Mouse (Mus musculus): ENCODE results near the gene Acvrl1. TPM values are rescaled to one million over a fixed set of nuclear protein-coding genes. Genes with fewer than 3 reads are reported as not detected.

Acvrl1 gene
- polyA plus RNA-seq, 1 experiment from 2014 or later: 8.9 TPM

GRCm38 (mm10) chr15:101164291-101164690 lies 36.0 kb downstream of the Acvrl1 start:
- Histone ChIP-seq H3K9me3 (replicated peaks) (no peaks in the 10 kb centered on the region), H3K27ac (replicated peaks) (0 out of 2 replicates have a peak overlapping the region, but pooled peaks have one; percentile 23), H3K4me3 (no peak overlapping the region), H3K27me3 (ENCODE audit: low read depth, poor library complexity, severe bottlenecking) (peaks cover 30% of the 10 kb centered on the region), H3K36me3 (no peaks in the 10 kb centered on the region), H3K4me1 (peaks cover 44% of the 10 kb centered on the region)
- 63% methylated on average over 5 of the region's 5 CpGs for WGBS
- no peak for DNase-seq (ENCODE audit: low spot score)

GRCm38 (mm10) chr15:101165658-101166437 lies 37.5 kb downstream of the Acvrl1 start:
- H3K36me3 ChIP-seq: no peaks in the 10 kb centered on the region
- H3K27ac ChIP-seq (replicated peaks): no peak overlapping the region
- 80% methylated on average over 16 of the region's 16 CpGs for WGBS
- no peak for DNase-seq (ENCODE audit: low spot score)
- no peak overlapping the region for H3K4me3 ChIP-seq
- peaks cover 28% of the 10 kb centered on the region for H3K4me1 ChIP-seq
- H3K9me3 ChIP-seq (replicated peaks): no peaks in the 10 kb centered on the region
- H3K27me3 ChIP-seq (ENCODE audit: low read depth, poor library complexity, severe bottlenecking): peaks cover 30% of the 10 kb centered on the region

DNA sequence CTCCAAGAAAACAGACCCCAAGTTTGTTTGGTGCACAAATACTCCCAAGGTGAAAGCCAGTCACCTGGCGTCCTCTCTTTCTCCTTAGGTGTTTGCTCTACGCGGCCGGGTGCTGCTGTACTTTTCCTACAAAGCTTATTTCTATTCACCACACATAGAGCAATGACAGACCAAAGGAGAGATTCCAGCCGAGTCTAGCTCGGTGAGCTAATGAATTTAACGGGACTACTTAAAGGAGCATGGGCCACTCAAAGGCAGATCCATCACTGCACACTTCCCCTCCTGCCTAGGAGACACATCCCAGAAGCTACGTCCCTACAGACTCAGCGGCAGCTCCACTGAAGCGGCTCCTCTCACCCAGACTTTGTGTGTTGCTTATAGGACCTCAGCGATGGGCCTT lies 39.2 kb downstream of the Acvrl1 start:
- Histone ChIP-seq H3K4me1 (peaks cover 20% of the 10 kb centered on the region), H3K27me3 (ENCODE audit: low read depth, poor library complexity, severe bottlenecking) (peaks cover 32% of the 10 kb centered on the region), H3K9me3 (replicated peaks) (no peaks in the 10 kb centered on the region), H3K27ac (replicated peaks) (no peak overlapping the region), H3K4me3 (no peak overlapping the region), H3K36me3 (no peaks in the 10 kb centered on the region)
- no peak for DNase-seq (ENCODE audit: low spot score)
- 84% methylated on average over 11 of the region's 11 CpGs for WGBS

GRCm38 (mm10) chr15:101169910-101170309 lies 41.6 kb downstream of the Acvrl1 start:
- peaks cover 18% of the 10 kb centered on the region for H3K4me1 ChIP-seq
- H3K27me3 ChIP-seq (ENCODE audit: low read depth, poor library complexity, severe bottlenecking): peaks cover 21% of the 10 kb centered on the region
- no peak overlapping the region for H3K27ac ChIP-seq (replicated peaks)
- 93% methylated on average over 5 of the region's 5 CpGs for WGBS
- H3K4me3 ChIP-seq: no peak overlapping the region
- DNase-seq (ENCODE audit: low spot score): no peak
- no peaks in the 10 kb centered on the region for H3K36me3 ChIP-seq
- no peaks in the 10 kb centered on the region for H3K9me3 ChIP-seq (replicated peaks)

- Histone ChIP-seq H3K4me3 (no peak overlapping the region), H3K9me3 (replicated peaks) (no peaks in the 10 kb centered on the region), H3K4me1 (peaks cover 24% of the 10 kb centered on the region), H3K27ac (replicated peaks) (no peak overlapping the region), H3K27me3 (ENCODE audit: low read depth, poor library complexity, severe bottlenecking) (peaks cover 21% of the 10 kb centered on the region), H3K36me3 (no peaks in the 10 kb centered on the region)
- 79% methylated on average over 10 of the region's 10 CpGs for WGBS
- DNase-seq (ENCODE audit: low spot score): no peak
Observed at GRCm38 (mm10) chr15:101170413-101170980, 42.2 kb downstream of the Acvrl1 start.

DNA sequence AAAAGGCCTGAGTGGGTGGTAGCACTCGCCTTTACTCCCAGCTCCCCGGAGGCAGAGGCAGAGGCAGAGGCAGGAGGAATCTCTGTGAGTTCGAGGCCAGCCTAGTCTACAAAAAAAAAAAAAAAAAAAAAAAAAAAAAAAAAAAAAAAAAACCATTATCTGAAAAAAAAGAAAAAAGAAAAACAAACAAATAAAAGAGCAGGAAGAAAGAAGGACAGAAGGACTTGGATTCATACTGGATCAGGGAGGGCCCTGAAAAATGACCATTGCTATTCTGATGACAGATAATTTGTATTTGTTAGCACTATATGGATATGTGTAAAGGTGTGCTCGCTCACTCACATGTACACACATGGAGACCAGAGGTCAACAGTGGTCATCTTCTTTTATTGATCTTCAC lies 43.0 kb downstream of the Acvrl1 start:
- no peak overlapping the region for H3K27ac ChIP-seq (replicated peaks)
- peaks cover 21% of the 10 kb centered on the region for H3K27me3 ChIP-seq (ENCODE audit: low read depth, poor library complexity, severe bottlenecking)
- no peaks in the 10 kb centered on the region for H3K9me3 ChIP-seq (replicated peaks)
- no peaks in the 10 kb centered on the region for H3K36me3 ChIP-seq
- 82% methylated on average over 4 of the region's 4 CpGs for WGBS
- no peak overlapping the region for H3K4me3 ChIP-seq
- H3K4me1 ChIP-seq: peaks cover 27% of the 10 kb centered on the region
- no peak for DNase-seq (ENCODE audit: low spot score)

GRCm38 (mm10) chr15:101172016-101172415 lies 43.7 kb downstream of the Acvrl1 start:
- no peaks in the 10 kb centered on the region for H3K9me3 ChIP-seq (replicated peaks)
- no peak overlapping the region for H3K4me3 ChIP-seq
- WGBS: 89% methylated on average over 2 of the region's 2 CpGs
- H3K27me3 ChIP-seq (ENCODE audit: low read depth, poor library complexity, severe bottlenecking): peaks cover 21% of the 10 kb centered on the region
- no peak for DNase-seq (ENCODE audit: low spot score)
- peaks cover 35% of the 10 kb centered on the region for H3K4me1 ChIP-seq
- no peaks in the 10 kb centered on the region for H3K36me3 ChIP-seq
- H3K27ac ChIP-seq (replicated peaks): no peak overlapping the region

DNA sequence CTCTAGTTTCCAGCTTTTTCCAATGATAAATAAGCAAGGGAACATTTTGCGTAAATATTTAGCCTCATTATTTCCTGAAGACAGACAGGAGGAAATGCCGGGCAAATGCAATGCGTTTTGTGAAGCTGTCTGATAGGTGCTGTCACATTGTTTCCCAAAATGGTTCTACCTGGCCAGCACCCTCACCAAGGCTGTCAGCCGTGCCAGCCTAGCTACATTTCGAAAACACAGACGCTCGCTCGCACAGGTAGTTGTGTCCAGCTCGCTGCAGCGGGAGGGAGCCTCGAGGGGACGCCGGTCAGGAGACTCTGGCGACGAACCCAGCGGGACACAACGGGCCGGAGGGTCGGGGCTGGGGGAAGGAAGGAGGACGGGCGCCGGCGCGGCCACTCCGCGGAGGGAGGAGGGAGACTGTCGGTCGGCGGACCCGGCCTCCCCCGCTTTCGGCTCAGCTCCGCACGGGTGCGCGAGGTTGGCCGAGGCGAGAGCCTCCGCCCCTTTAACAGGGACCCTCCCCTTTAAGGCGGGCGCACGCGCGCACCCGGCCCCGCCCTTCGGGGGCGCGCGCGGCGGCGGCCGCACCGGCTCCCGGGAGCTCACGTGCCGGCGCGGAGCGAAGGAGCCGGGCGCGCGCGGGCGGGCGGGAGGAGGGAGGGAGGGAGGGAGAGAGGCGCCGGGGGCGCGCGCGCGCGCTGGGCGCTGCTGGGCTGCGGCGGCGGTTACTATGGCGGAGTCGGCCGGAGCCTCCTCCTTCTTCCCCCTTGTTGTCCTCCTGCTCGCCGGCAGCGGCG lies 45.3 kb downstream of the Acvrl1 start, which contains the start of gene Acvr1b:
Acvr1b (plus strand) TSS at position 647 of the 791 bp plus-strand sequence.
- no peaks in the 10 kb centered on the region for H3K9me3 ChIP-seq (replicated peaks)
- H3K27ac ChIP-seq (replicated peaks): peak within 1 kb of the TSS; percentile 97
- no peaks in the 10 kb centered on the region for H3K36me3 ChIP-seq
- peak; percentile 89 for DNase-seq (ENCODE audit: low spot score)
- H3K4me1 ChIP-seq: peaks cover 51% of the 10 kb centered on the region
- under 1% methylated on average over 62 of the region's 87 CpGs for WGBS
- peaks cover 18% of the 10 kb centered on the region for H3K27me3 ChIP-seq (ENCODE audit: low read depth, poor library complexity, severe bottlenecking)
- H3K4me3 ChIP-seq: peak within 1 kb of the TSS; percentile 84

DNA sequence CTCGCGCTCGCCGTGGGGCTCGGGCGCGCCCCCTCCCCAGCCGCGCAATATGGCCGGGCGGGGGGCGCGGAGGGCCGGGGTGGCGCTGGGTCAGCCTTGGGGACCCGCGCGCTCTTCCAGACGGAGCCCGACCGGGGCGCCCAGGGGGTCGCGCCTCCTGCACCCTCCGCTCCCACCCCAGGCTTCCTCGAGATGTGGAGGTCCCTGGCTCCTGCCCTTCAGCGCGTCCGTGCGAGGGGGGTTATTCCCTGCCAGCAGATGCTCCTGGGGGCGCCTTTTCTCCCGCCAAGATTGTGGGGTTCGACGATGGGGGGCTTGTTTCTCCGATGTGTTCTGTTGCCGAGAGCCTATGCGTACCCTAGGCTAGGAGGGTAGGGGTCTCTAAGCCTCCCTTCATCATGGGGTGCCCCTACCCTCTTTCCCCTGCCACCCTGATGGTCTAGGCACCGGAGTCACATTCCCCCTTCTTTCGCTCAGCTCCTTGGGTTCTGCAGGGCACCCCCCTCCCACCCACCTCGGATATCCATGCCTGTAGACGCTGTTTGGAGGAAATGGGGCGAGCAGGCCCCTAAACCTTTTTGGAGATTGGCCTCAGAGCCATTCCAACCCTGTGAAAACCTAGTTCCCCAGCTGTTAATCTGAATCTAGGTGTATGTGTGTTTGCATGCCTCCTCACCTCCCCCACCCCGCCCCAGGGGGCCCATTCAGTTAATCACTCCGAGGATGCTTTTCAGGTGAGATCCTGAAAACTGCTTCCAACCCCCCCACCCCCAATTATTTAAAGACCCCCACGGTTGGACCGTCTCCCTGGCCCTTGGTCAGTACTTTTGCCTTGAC lies 46.2 kb downstream of the Acvrl1 start:
- H3K36me3 ChIP-seq: no peaks in the 10 kb centered on the region
- H3K27me3 ChIP-seq (ENCODE audit: low read depth, poor library complexity, severe bottlenecking): peaks cover 18% of the 10 kb centered on the region
- peak overlapping the region; percentile 84 for H3K4me3 ChIP-seq
- DNase-seq (ENCODE audit: low spot score): no peak
- H3K27ac ChIP-seq (replicated peaks): peak overlapping the region; percentile 97
- no peaks in the 10 kb centered on the region for H3K9me3 ChIP-seq (replicated peaks)
- WGBS: 2% methylated on average over 41 of the region's 46 CpGs
- peaks cover 57% of the 10 kb centered on the region for H3K4me1 ChIP-seq

GRCm38 (mm10) chr15:101175131-101175460 lies 46.8 kb downstream of the Acvrl1 start:
- Histone ChIP-seq H3K36me3 (no peaks in the 10 kb centered on the region), H3K9me3 (replicated peaks) (no peaks in the 10 kb centered on the region), H3K4me1 (peaks cover 62% of the 10 kb centered on the region), H3K27me3 (ENCODE audit: low read depth, poor library complexity, severe bottlenecking) (peaks cover 18% of the 10 kb centered on the region), H3K27ac (replicated peaks) (peak overlapping the region; percentile 97), H3K4me3 (peak overlapping the region; percentile 84)
- WGBS: 22% methylated on average over 5 of the region's 5 CpGs
- DNase-seq (ENCODE audit: low spot score): no peak

DNA sequence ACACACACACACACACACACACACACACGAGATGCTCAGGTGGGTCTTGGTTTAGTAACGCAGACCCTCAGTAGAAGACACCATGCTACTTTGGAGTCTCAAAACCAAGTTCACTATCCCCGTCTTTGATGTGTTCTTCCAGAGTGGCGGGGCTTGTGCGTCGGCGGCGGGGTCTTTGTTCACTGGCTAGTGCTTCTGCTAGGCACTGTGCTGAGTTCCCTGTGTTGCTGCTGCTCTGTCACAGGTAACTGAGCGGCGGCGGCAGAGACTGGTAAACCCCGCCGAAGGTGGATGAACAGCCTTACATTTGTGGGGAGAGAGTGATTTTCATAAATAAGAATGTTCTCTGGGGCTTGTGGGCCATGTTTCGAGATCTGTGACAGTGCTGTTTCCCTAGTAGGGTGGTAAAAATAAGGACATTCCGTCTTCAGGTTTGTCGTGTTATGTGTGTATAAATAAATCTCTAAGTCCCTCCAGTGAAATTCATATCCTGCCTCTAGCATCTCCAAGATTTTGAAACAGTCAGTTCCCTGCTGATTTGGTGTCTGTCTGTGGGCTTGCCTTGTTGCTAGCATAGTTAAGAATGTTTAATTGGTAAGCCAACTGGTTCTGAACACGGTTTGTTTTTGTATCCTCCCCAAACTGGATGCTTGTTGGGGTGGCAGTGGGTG lies 47.4 kb downstream of the Acvrl1 start:
- 37% methylated on average over 17 of the region's 17 CpGs for WGBS

DNA sequence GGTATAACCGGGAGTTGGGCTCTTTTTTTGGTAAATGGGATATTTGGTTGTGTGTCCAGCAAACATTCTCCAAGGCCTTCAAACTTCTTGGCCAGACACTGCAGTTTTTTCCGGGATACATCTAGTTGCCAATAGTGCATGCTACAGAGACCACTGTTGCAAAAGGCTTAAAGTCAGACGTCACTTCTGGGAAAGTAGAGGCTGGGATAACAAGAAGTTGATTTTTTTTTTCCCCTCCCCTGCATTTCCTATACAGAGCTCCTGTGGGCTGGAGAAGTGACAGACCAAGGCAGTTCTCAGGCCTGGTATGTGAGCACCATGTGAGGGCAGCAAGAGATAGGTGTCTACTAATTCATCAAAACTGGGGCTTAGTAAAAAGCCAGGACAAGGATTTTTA lies 48.0 kb downstream of the Acvrl1 start:
- Histone ChIP-seq H3K27me3 (ENCODE audit: low read depth, poor library complexity, severe bottlenecking) (peaks cover 18% of the 10 kb centered on the region), H3K4me1 (peaks cover 74% of the 10 kb centered on the region), H3K9me3 (replicated peaks) (no peaks in the 10 kb centered on the region), H3K27ac (replicated peaks) (no peak overlapping the region), H3K36me3 (no peaks in the 10 kb centered on the region), H3K4me3 (peak overlapping the region; percentile 84; the same call in 1 of the 2 replicates)
- WGBS: 62% methylated on average over 3 of the region's 3 CpGs
- DNase-seq (ENCODE audit: low spot score): no peak

More for the DNA sequence above, 47.4 kb downstream of the Acvrl1 start:
- no peaks in the 10 kb centered on the region for H3K9me3 ChIP-seq (replicated peaks)
- H3K4me1 ChIP-seq: peaks cover 68% of the 10 kb centered on the region
- no peaks in the 10 kb centered on the region for H3K36me3 ChIP-seq
- peaks cover 18% of the 10 kb centered on the region for H3K27me3 ChIP-seq (ENCODE audit: low read depth, poor library complexity, severe bottlenecking)
- H3K27ac ChIP-seq (replicated peaks): peak overlapping the region; percentile 97
- no peak for DNase-seq (ENCODE audit: low spot score)
- H3K4me3 ChIP-seq: peak overlapping the region; percentile 84
